Mouse (Mus musculus) cortical plate, adult 2 months (tissue): ENCODE data around the gene Gpx6.

Source experiments
- CTCF ChIP-seq: fragments of 200-500 bp; IDR thresholded peaks from 2 replicates; pipeline ENCODE4 v1.5.1; 2011; ENCODE audit warnings: mild to moderate bottlenecking, control low read depth, low read length; ENCODE audit not compliant: insufficient read depth; ENCODE audit errors: extremely low read depth
- POLR2A ChIP-seq: fragments of 200-500 bp; IDR thresholded peaks from 2 replicates; pipeline ENCODE4 v1.6.1; 2011; ENCODE audit warnings: mild to moderate bottlenecking, low read length, control low read depth; ENCODE audit not compliant: insufficient read depth; ENCODE audit errors: extremely low read depth

DNA sequence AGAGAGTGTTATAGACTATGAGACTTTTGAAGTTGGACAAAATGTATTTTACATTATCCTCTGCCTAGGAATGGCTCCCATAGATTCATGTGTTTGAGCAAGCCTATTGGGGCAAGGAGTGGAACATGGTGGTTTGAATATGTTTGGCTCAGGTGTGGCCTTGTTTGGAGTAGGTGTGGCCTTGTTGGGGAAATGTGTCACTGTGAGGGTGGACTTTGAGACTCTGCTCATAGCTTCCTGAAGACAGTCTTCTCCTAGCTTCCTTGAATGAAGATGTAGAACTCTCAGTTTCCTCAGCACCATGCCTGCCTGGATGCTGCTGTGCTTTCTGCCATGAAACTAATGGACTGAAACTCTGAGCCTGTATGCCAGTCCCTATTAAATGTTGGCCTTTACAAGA is 38.7 kb downstream of the Gpx6 start:
- no peak for TF ChIP-seq POLR2A
- no peak for TF ChIP-seq CTCF
